Mouse (Mus musculus) cerebellum, adult 11 months (tissue): ENCODE results near the gene Xirp2.

Experiments
- DNase-seq: peaks from one replicate; pipeline ENCODE4 v3.0.0; 2022

Gene Xirp2

DNA sequence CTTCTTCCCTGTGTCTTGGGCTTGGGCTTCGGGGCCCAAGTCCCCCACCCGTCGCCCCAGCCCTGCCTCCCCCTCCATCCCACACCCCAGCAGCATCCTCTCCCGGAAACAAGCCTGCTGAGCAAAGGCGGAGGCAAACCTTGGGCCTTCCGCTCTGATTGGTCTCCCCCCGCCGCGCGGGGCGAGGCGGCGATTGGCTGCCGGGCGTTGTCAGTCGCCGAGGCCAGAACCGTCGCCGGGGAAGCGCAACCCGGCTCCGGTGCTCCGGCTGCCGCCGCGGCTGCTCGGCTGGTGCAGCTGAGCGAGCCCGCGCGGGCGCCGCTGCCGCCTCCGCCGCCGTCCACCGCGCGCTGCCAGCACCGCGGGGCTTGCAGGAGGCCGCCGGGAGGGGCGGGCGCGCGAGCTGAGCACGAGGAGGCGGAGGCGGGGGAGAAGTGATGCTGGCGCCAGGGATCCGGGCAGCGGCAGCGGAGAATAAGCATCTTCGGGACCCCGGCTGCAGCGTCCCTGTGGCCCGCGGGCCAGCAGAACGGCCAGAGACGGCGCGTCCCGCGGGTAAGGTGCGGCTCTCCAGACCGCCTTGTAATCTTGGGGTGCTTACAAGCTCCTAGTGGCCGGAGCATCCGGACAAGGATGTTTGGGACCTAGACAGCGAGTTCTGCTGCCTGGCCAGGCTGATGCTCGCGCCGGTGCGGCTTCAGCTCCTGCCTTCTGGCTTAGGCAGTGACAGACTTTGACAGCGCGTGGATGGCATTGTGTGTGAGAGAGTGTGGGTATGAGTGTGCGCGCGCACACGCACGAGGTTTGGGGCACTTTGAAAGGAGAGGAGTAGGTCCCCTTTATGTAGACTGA lies 119.9 kb downstream of the Xirp2 start, which contains the start of gene B3galt1:
Gene B3galt1, plus strand, starts transcription at position 392 of the 852 bp plus-strand sequence.
- peak; percentile 90 for DNase-seq

DNA sequence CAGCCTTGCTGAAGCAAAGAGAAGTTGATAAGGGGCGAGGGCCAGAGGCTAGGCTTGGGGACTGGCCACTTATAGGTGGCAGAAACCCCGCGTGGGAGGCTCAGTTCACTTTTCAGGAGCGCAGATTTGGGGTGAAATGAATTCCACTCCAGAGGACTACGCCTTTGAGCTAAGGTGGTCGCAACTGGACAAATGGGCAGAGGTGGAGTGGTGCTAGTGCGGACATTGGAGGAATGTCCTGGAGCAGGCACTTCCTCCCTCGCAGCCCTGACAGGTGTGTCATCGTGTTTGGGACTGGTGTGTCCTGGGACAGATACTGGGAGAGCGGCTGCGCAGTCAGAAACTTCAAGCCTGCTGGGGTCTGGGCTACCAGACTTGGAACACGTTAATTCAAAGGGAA lies 120.8 kb downstream of the Xirp2 start:
- DNase-seq = no peak

GRCm38 (mm10) chr2:67567141-67567680 lies 121.4 kb downstream of the Xirp2 start:
- peak; percentile 6 for DNase-seq
